ENCODE assay signal across 10 mouse cellular contexts in the genomic region with DNA sequence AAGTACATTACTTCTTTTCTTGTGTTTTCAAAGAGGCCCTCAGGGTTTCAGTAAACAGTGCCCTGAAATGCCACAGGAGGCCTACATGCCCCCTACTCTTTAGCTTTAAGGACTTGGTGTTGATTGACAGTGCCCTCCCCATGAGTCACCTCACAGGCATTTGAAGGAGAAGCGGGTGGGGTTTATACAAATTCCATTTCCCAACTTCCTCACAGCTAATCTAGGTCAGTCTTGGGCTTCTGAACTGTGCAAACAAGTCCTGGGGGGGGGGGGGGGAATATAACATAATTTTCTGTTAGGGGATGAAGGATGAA. TPM values are rescaled to one million over a fixed set of nuclear protein-coding genes. Genes with fewer than 3 reads are reported as not detected.
DNase-seq lines count a peak whose midpoint lies in the region; ATAC-seq and TF ChIP-seq lines count a peak whose summit lies in the region.
"Had no signal": no experiment of that assay in that cellular context is flagged by ENCODE, and none has a peak within 500 bp of the region (broad histone marks: within the 10 kb centered on the region; RNA-seq: fewer than 3 reads in every experiment).

No protein-coding gene starts in this region.

- no peak overlapping the region for H3K4me3 ChIP-seq in midbrain, embryonic 10.5 days
- no peak overlapping the region for H3K4me3 ChIP-seq in midbrain, embryonic 15.5 days
- H3K4me3 ChIP-seq in forebrain, embryonic 14.5 days (ENCODE audit: low read depth, low read length), result no peak overlapping the region
- H3K4me3 ChIP-seq in layer of hippocampus, adult 2 months, result no peak overlapping the region

- no peak for TF ChIP-seq CTCF in layer of hippocampus, adult 2 months (conservative IDR thresholded peaks at IDR 0.05)

- H3K9me3 ChIP-seq in midbrain, embryonic 10.5 days (replicated peaks), result no peaks in the 10 kb centered on the region
- H3K9me3 ChIP-seq in midbrain, embryonic 15.5 days, result no peaks in the 10 kb centered on the region
- H3K9me3 ChIP-seq in forebrain, embryonic 14.5 days (replicated peaks; ENCODE audit: control insufficient read depth, low read length), result no peaks in the 10 kb centered on the region

- peak; percentile 12 for DNase-seq in midbrain, embryonic 10.5 days (ENCODE audit: low spot score)
- DNase-seq in ZHBTc4 (ENCODE audit: low read depth, low spot score) (peak; percentile 54), adipocyte (ENCODE audit: low spot score) (no peak)
- DNase-seq in forebrain, embryonic 14.5 days (ENCODE audit: low spot score), result no peak
- DNase-seq in mesoderm, embryonic 11.5 days (ENCODE audit: low read depth, low spot score), result peak; percentile 14
- no peak for DNase-seq in layer of hippocampus, adult 2 months (ENCODE audit: low spot score in 2 of 2)
- DNase-seq: cerebellum, postnatal 10 days had no signal

- H3K4me2 ChIP-seq in midbrain, embryonic 15.5 days, result no peak overlapping the region
- H3K4me2 ChIP-seq in forebrain, embryonic 14.5 days (ENCODE audit: low read length), result no peak overlapping the region

- no peak overlapping the region for H3K27ac ChIP-seq in midbrain, embryonic 10.5 days (replicated peaks)
- no peak overlapping the region for H3K27ac ChIP-seq in midbrain, embryonic 15.5 days
- no peak overlapping the region for H3K27ac ChIP-seq in forebrain, embryonic 14.5 days (ENCODE audit: low read depth, low read length)
- H3K27ac ChIP-seq in layer of hippocampus, adult 2 months, result no peak overlapping the region

- WGBS in midbrain, embryonic 10.5 days, result 24% methylated on average over 1 of the region's 1 CpGs
- 29% methylated on average over 1 of the region's 1 CpGs for WGBS in midbrain, embryonic 15.5 days
- 17% methylated on average over 1 of the region's 1 CpGs for WGBS in forebrain, embryonic 14.5 days

- ATAC-seq in midbrain, embryonic 15.5 days (replicated peaks), result no peak; the same call in 1 of the 2 replicates
- peak; percentile 54; the same call in 1 of the 2 replicates for ATAC-seq in forebrain, embryonic 14.5 days

- no peaks in the 10 kb centered on the region for H3K27me3 ChIP-seq in midbrain, embryonic 10.5 days (ENCODE audit: low read depth, poor library complexity, severe bottlenecking)
- no peaks in the 10 kb centered on the region for H3K27me3 ChIP-seq in midbrain, embryonic 15.5 days (replicated peaks)
- H3K27me3 ChIP-seq in forebrain, embryonic 14.5 days (replicated peaks; ENCODE audit: control insufficient read depth, insufficient read depth, low read length), result no peaks in the 10 kb centered on the region

- H3K4me1 ChIP-seq in midbrain, embryonic 10.5 days, result peaks cover 12% of the 10 kb centered on the region; the same call in 1 of the 2 replicates
- H3K4me1 ChIP-seq in midbrain, embryonic 15.5 days, result no peaks in the 10 kb centered on the region
- H3K4me1 ChIP-seq in forebrain, embryonic 14.5 days (ENCODE audit: control insufficient read depth, insufficient read depth, low read length), result no peaks in the 10 kb centered on the region

- H3K9ac ChIP-seq in midbrain, embryonic 15.5 days, result no peak overlapping the region
- no peak overlapping the region for H3K9ac ChIP-seq in forebrain, embryonic 14.5 days (ENCODE audit: low read length)

- H3K36me3 ChIP-seq in midbrain, embryonic 10.5 days, result peaks cover 53% of the 10 kb centered on the region
- H3K36me3 ChIP-seq in midbrain, embryonic 15.5 days (replicated peaks), result peaks cover 9% of the 10 kb centered on the region
- peaks cover 8% of the 10 kb centered on the region for H3K36me3 ChIP-seq in forebrain, embryonic 14.5 days (ENCODE audit: control insufficient read depth, insufficient read depth, low read length)

RNA-seq across cellular contexts. Expression of a gene that starts 3.1 kb away (rescaled TPM):
- 0.19 and 0.40 TPM in 2 replicates for polyA plus RNA-seq in midbrain, embryonic 10.5 days (2016; fragmentation: Nextera tagmentation; extraction: Ambion mirVana)
- polyA plus RNA-seq in midbrain, embryonic 15.5 days (2015; fragmentation: Nextera tagmentation; extraction: Ambion mirVana), result 0.62 and 0.73 TPM in 2 replicates
- polyA plus RNA-seq in forebrain, embryonic 14.5 days (2014; fragmentation: Nextera tagmentation; extraction: Ambion mirVana), result 0.55 and 0.75 TPM in 2 replicates
- total RNA-seq in layer of hippocampus, adult 2 months (2021), result 1 to 10 TPM; 5.4 to 6.6 TPM

RNA-seq across cellular contexts. Expression of a gene that starts 36.0 kb away (rescaled TPM):
- not detected in 2 replicates for polyA plus RNA-seq in midbrain, embryonic 10.5 days (2016; fragmentation: Nextera tagmentation; extraction: Ambion mirVana)
- not detected in 2 replicates for polyA plus RNA-seq in midbrain, embryonic 15.5 days (2015; fragmentation: Nextera tagmentation; extraction: Ambion mirVana)
- not detected in 2 replicates for polyA plus RNA-seq in forebrain, embryonic 14.5 days (2014; fragmentation: Nextera tagmentation; extraction: Ambion mirVana)
- total RNA-seq in layer of hippocampus, adult 2 months (2021), result not detected
- total RNA-seq: heart, postnatal 10 days; megakaryocyte-erythroid progenitor cell, adult 5-6 weeks had no signal

RNA-seq across cellular contexts. Expression of a gene that starts 37.6 kb away (rescaled TPM):
- polyA plus RNA-seq in midbrain, embryonic 10.5 days (2016; fragmentation: Nextera tagmentation; extraction: Ambion mirVana), result 54.9 and 59.2 TPM in 2 replicates
- polyA plus RNA-seq in midbrain, embryonic 15.5 days (2015; fragmentation: Nextera tagmentation; extraction: Ambion mirVana), result 43.3 and 43.4 TPM in 2 replicates
- polyA plus RNA-seq in forebrain, embryonic 14.5 days (2014; fragmentation: Nextera tagmentation; extraction: Ambion mirVana), result 15.3 and 18.2 TPM in 2 replicates
- total RNA-seq in layer of hippocampus, adult 2 months (2021), result 10 to 100 TPM; 32.5 to 35.9 TPM
- total RNA-seq: megakaryocyte-erythroid progenitor cell, adult 5-6 weeks had no signal

RNA-seq across cellular contexts. Expression of a gene that starts 46.4 kb away (rescaled TPM):
- not detected in 2 replicates for polyA plus RNA-seq in midbrain, embryonic 10.5 days (2016; fragmentation: Nextera tagmentation; extraction: Ambion mirVana)
- not detected in 2 replicates for polyA plus RNA-seq in midbrain, embryonic 15.5 days (2015; fragmentation: Nextera tagmentation; extraction: Ambion mirVana)
- not detected in 2 replicates for polyA plus RNA-seq in forebrain, embryonic 14.5 days (2014; fragmentation: Nextera tagmentation; extraction: Ambion mirVana)
- not detected for total RNA-seq in layer of hippocampus, adult 2 months (2021)
- total RNA-seq: heart, postnatal 10 days; megakaryocyte-erythroid progenitor cell, adult 5-6 weeks had no signal

Comparison
In these comparisons a context has a peak if more than half of its experiments do, and no peak if none do; other contexts are left out.
1. DNase-seq: peak in midbrain, embryonic 10.5 days (single experiment), ZHBTc4 (single experiment) and mesoderm, embryonic 11.5 days (single experiment); none in forebrain, embryonic 14.5 days (single experiment), layer of hippocampus, adult 2 months (0 of 2) and adipocyte (single experiment).